Mouse (Mus musculus): ENCODE data around the gene Pgf. TPM values are rescaled to one million over a fixed set of nuclear protein-coding genes. Genes with fewer than 3 reads are reported as not detected.
"Not testable (repeated sequence)": the region's sequence is repeated elsewhere in the genome, so short reads cannot be mapped to it uniquely, and the experiment has no call there.

The Pgf gene
- polyA plus RNA-seq, 1 experiment from 2014 or later = 21.8 TPM

DNA sequence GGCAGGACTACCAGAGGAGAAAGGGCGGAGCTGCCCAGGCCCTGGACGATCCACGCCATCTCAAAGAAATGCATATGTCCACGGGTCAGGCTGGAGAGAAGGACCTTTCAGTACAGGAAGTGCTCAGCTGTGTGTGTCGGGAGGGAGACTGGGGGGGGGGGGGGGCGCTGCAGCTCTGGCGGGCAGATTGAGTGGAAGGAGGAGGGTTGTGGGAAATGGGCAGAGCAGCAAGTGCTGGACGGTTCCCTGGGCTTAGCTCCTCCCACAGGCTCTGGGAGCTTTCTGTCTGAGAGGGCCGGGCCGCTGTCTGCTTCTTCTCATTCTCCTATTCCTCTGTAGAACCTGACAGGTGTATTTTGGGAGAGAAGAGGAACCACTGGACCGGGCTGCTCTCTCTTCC lies 31.2 kb downstream of the Pgf start:
- Histone ChIP-seq H3K4me3 (ENCODE audit: low read depth, low read length) (no peak overlapping the region), H3K4me2 (replicated peaks; ENCODE audit: low read depth, low read length) (no peak overlapping the region), H3K27ac (ENCODE audit: low read length) (no peak overlapping the region), H3K9me3 (ENCODE audit: control insufficient read depth, low read depth, low read length) (no peaks in the 10 kb centered on the region), H3K36me3 (ENCODE audit: control insufficient read depth, insufficient read depth, low read length) (no peaks in the 10 kb centered on the region), H3K9ac (replicated peaks; ENCODE audit: low read depth, low read length) (no peak overlapping the region), H3K4me1 (ENCODE audit: control insufficient read depth, insufficient read depth, low read length) (peaks cover 5% of the 10 kb centered on the region; the same call in 1 of the 2 replicates), H3K27me3 (ENCODE audit: control insufficient read depth, insufficient read depth, low read length) (no peaks in the 10 kb centered on the region)
- 0 out of 2 replicates have a peak, but pooled peaks have one; percentile 12 for ATAC-seq (ENCODE audit: insufficient number of reproducible peaks, insufficient read depth, low FRiP score, low read depth)
- 35% methylated on average over 9 of the region's 11 CpGs for WGBS

DNA sequence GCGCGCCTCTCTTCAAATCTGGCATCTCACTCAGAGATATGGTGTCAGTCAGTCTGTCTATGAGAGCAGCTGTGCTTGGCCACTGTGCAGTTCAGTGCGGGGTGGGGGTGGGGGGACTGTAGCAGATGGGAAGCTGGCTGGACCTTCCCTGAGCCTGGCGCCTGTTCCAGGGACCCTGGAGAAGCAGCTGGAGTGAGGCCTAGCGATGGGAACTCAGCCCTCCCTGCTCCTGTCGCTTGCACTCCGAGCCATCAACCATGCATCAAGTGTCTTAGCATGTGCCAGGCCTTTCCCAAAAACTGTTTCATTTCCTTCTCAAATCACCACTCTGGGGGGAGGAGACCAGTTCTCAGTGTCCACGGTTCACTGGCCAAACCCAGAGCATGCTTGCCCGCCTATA lies 32.0 kb downstream of the Pgf start:
- H3K27me3 ChIP-seq (ENCODE audit: control insufficient read depth, insufficient read depth, low read length) = no peaks in the 10 kb centered on the region
- H3K9me3 ChIP-seq (ENCODE audit: control insufficient read depth, low read depth, low read length) = no peaks in the 10 kb centered on the region
- no peak for ATAC-seq (ENCODE audit: insufficient number of reproducible peaks, insufficient read depth, low FRiP score, low read depth)
- no peak overlapping the region for H3K4me2 ChIP-seq (replicated peaks; ENCODE audit: low read depth, low read length)
- H3K36me3 ChIP-seq (ENCODE audit: control insufficient read depth, insufficient read depth, low read length) = no peaks in the 10 kb centered on the region
- no peak overlapping the region for H3K4me3 ChIP-seq (ENCODE audit: low read depth, low read length)
- H3K27ac ChIP-seq (ENCODE audit: low read length) = peak overlapping the region; percentile 4; the same call in 1 of the 2 replicates
- no peak overlapping the region for H3K9ac ChIP-seq (replicated peaks; ENCODE audit: low read depth, low read length)
- peaks cover 5% of the 10 kb centered on the region; the same call in 1 of the 2 replicates for H3K4me1 ChIP-seq (ENCODE audit: control insufficient read depth, insufficient read depth, low read length)
- 55% methylated on average over 9 of the region's 9 CpGs for WGBS

DNA sequence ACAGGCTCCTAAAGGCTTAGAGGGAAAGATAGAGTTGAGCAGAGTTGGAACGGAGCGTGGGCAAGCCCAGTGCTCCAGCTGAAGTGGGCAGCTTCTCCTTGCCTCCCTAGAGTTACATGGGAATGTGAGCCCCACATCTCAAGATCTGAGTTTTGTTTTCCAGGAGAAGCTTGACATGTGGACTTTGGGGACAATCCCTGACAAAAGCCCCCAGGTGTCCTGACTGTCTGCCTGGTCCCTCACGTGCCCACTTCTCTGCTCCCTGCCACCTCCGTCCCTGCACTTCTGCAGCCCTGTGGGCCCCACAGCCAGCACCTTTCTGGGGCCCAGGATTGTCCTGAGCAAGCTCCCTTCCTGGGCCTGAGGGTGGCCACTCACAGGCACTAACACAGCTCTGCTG lies 32.8 kb downstream of the Pgf start:
- H3K4me2 ChIP-seq (replicated peaks; ENCODE audit: low read depth, low read length) = no peak overlapping the region
- no peaks in the 10 kb centered on the region for H3K9me3 ChIP-seq (ENCODE audit: control insufficient read depth, low read depth, low read length)
- H3K27ac ChIP-seq (ENCODE audit: low read length) = no peak overlapping the region
- no peaks in the 10 kb centered on the region for H3K36me3 ChIP-seq (ENCODE audit: control insufficient read depth, insufficient read depth, low read length)
- no peak overlapping the region for H3K9ac ChIP-seq (replicated peaks; ENCODE audit: low read depth, low read length)
- 93% methylated on average over 4 of the region's 4 CpGs for WGBS
- H3K4me3 ChIP-seq (ENCODE audit: low read depth, low read length) = no peak overlapping the region
- peaks cover 5% of the 10 kb centered on the region; the same call in 1 of the 2 replicates for H3K4me1 ChIP-seq (ENCODE audit: control insufficient read depth, insufficient read depth, low read length)
- ATAC-seq (ENCODE audit: insufficient number of reproducible peaks, insufficient read depth, low FRiP score, low read depth) = no peak
- no peaks in the 10 kb centered on the region for H3K27me3 ChIP-seq (ENCODE audit: control insufficient read depth, insufficient read depth, low read length)

DNA sequence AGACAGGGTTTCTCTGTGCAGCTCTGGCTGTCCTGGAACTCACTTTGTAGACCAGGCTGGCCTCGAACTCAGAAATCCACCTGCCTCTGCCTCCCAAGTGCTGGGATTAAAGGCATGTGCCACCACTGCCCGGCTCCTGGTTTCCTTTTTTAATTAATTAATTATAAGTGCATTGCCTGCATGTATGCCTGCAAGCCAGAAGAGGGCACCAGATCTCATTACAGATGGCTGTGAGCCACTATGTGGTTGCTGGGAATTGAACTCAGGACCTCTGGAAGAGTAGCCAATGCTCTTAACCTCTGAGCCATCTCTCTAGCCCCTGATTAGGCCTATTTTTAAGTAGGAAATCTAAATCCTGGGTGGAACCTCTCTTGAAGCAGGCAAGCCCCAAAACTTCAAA lies 33.3 kb downstream of the Pgf start:
- H3K9me3 ChIP-seq (ENCODE audit: control insufficient read depth, low read depth, low read length); H3K4me1 ChIP-seq (ENCODE audit: control insufficient read depth, insufficient read depth, low read length); H3K4me2 ChIP-seq (replicated peaks; ENCODE audit: low read depth, low read length); H3K9ac ChIP-seq (replicated peaks; ENCODE audit: low read depth, low read length); H3K27ac ChIP-seq (ENCODE audit: low read length); ATAC-seq (ENCODE audit: insufficient number of reproducible peaks, insufficient read depth, low FRiP score, low read depth); H3K36me3 ChIP-seq (ENCODE audit: control insufficient read depth, insufficient read depth, low read length); H3K27me3 ChIP-seq (ENCODE audit: control insufficient read depth, insufficient read depth, low read length); H3K4me3 ChIP-seq (ENCODE audit: low read depth, low read length): not testable (repeated sequence)
- 69% methylated on average over 2 of the region's 2 CpGs for WGBS

DNA sequence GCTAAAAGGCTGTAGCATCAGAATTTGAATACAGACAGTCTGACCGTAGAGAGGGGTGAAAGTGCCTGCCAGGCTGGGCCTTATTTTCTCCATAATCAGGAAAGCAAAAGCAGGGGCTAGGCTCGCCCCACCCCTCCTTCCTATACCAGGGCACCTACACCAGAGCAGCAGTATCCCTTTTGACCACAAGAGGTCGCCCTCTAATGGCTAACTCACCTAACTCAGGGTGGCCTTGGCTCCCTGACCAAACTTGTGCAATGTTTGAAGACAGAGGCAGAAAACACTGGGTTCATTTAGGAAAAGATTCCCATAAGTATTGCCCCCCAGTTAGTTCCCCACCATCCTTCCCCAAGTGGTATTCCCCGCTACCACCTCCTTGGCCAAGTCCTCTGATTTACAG lies 34.8 kb downstream of the Pgf start:
- WGBS = 13% methylated on average over 4 of the region's 4 CpGs
- no peak overlapping the region for H3K4me2 ChIP-seq (replicated peaks; ENCODE audit: low read depth, low read length)
- H3K36me3 ChIP-seq (ENCODE audit: control insufficient read depth, insufficient read depth, low read length) = no peaks in the 10 kb centered on the region
- no peak overlapping the region for H3K27ac ChIP-seq (ENCODE audit: low read length)
- H3K9ac ChIP-seq (replicated peaks; ENCODE audit: low read depth, low read length) = no peak overlapping the region
- no peaks in the 10 kb centered on the region for H3K9me3 ChIP-seq (ENCODE audit: control insufficient read depth, low read depth, low read length)
- H3K4me1 ChIP-seq (ENCODE audit: control insufficient read depth, insufficient read depth, low read length) = peaks cover 5% of the 10 kb centered on the region; the same call in 1 of the 2 replicates
- no peaks in the 10 kb centered on the region for H3K27me3 ChIP-seq (ENCODE audit: control insufficient read depth, insufficient read depth, low read length)
- no peak overlapping the region for H3K4me3 ChIP-seq (ENCODE audit: low read depth, low read length)
- no peak; the same call in 1 of the 2 replicates for ATAC-seq (ENCODE audit: insufficient number of reproducible peaks, insufficient read depth, low FRiP score, low read depth)

DNA sequence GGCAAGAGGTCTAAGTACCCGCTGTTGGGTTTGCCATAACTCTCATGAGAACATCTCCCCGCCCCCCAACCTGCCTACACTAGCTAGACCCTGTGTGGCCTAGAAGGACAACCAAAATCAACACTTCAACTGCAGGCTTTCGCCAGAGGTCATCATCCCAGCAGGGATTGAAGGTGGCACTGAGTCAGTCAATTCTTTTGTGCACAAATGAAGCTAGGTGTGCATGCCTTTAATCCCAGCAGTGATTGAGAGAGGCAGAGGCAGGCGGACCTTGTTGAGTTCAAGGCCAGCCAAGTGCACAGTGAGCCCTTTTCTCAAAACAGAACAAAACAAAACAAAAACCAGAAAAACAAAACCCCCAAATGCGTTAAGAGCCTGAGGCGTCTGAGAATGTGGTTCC lies 36.5 kb downstream of the Pgf start:
- Histone ChIP-seq H3K4me3 (ENCODE audit: low read depth, low read length) (no peak overlapping the region), H3K27me3 (ENCODE audit: control insufficient read depth, insufficient read depth, low read length) (no peaks in the 10 kb centered on the region), H3K27ac (ENCODE audit: low read length) (no peak overlapping the region), H3K4me1 (ENCODE audit: control insufficient read depth, insufficient read depth, low read length) (no peaks in the 10 kb centered on the region), H3K9me3 (ENCODE audit: control insufficient read depth, low read depth, low read length) (no peaks in the 10 kb centered on the region), H3K4me2 (replicated peaks; ENCODE audit: low read depth, low read length) (no peak overlapping the region), H3K36me3 (ENCODE audit: control insufficient read depth, insufficient read depth, low read length) (no peaks in the 10 kb centered on the region), H3K9ac (replicated peaks; ENCODE audit: low read depth, low read length) (no peak overlapping the region)
- ATAC-seq (ENCODE audit: insufficient number of reproducible peaks, insufficient read depth, low FRiP score, low read depth) = no peak
- WGBS = 84% methylated on average over 6 of the region's 6 CpGs

DNA sequence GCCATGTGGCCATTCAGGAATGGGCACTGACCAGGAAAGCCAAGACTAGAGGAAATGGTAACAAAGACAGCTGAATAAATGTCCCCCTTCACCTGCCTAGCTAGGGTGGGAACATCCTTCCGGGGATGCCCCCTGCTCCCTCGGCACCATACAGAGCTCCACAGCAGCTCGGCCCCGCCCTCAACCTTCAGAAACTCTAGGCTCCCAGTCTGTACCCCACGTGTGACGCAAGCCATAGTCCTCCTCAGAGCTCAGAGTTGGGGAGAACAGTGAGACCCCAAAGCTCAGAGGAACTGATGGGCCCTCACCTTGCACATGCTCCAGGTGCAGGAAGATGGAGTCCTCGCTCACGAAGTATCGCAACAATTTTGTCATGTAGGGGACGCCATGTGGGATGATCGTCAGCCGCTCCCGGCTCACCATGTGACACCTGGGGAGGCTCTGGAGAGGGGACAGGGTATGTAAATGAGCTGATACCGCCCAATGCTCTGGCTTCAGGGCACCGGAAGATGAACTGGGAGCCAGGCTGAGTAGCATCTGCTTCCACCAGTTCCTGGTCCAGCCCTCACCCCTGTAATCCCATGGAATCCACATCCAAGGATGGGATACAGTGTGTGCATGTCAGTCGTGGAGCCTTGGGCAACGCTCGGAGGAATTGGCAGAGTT lies 37.4 kb downstream of the Pgf start:
- 35% methylated on average over 18 of the region's 18 CpGs for WGBS
- no peak overlapping the region for H3K9ac ChIP-seq (replicated peaks; ENCODE audit: low read depth, low read length)
- no peak overlapping the region for H3K27ac ChIP-seq (ENCODE audit: low read length)
- peaks cover 7% of the 10 kb centered on the region; the same call in 1 of the 2 replicates for H3K36me3 ChIP-seq (ENCODE audit: control insufficient read depth, insufficient read depth, low read length)
- no peaks in the 10 kb centered on the region for H3K27me3 ChIP-seq (ENCODE audit: control insufficient read depth, insufficient read depth, low read length)
- no peaks in the 10 kb centered on the region for H3K4me1 ChIP-seq (ENCODE audit: control insufficient read depth, insufficient read depth, low read length)
- ATAC-seq (ENCODE audit: insufficient number of reproducible peaks, insufficient read depth, low FRiP score, low read depth) = no peak
- H3K4me2 ChIP-seq (replicated peaks; ENCODE audit: low read depth, low read length) = no peak overlapping the region; the same call in 1 of the 2 replicates
- H3K9me3 ChIP-seq (ENCODE audit: control insufficient read depth, low read depth, low read length) = no peaks in the 10 kb centered on the region
- no peak overlapping the region for H3K4me3 ChIP-seq (ENCODE audit: low read depth, low read length)

DNA sequence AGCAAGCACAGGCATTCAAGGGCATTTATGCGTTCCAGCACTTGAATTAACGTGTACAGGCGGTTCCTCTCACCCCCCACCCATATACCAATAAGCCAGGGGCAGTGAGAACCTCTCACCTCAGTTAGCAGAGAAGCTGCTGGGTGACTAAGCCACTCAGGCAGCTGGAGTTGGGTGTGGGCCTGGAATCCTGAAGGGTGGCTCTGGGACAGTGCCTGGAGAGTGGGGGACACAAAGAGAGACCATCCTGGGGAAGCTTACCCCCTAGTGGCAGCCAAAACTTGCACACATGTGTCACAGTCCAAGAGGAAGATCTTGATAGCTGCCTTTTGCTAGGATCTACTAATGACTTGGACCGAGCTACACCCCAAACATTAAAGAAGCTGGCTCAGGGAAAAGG lies 41.0 kb downstream of the Pgf start:
- Histone ChIP-seq H3K9me3 (ENCODE audit: control insufficient read depth, low read depth, low read length) (no peaks in the 10 kb centered on the region), H3K4me2 (replicated peaks; ENCODE audit: low read depth, low read length) (no peak overlapping the region), H3K9ac (replicated peaks; ENCODE audit: low read depth, low read length) (no peak overlapping the region), H3K27me3 (ENCODE audit: control insufficient read depth, insufficient read depth, low read length) (no peaks in the 10 kb centered on the region), H3K36me3 (ENCODE audit: control insufficient read depth, insufficient read depth, low read length) (peaks cover 37% of the 10 kb centered on the region), H3K27ac (ENCODE audit: low read length) (no peak overlapping the region), H3K4me1 (ENCODE audit: control insufficient read depth, insufficient read depth, low read length) (no peaks in the 10 kb centered on the region), H3K4me3 (ENCODE audit: low read depth, low read length) (no peak overlapping the region)
- no peak for ATAC-seq (ENCODE audit: insufficient number of reproducible peaks, insufficient read depth, low FRiP score, low read depth)
- 75% methylated on average over 4 of the region's 4 CpGs for WGBS
